Mouse (Mus musculus): ENCODE results near the gene Retreg2. TPM values are rescaled to one million over a fixed set of nuclear protein-coding genes. Genes with fewer than 3 reads are reported as not detected.
A peak's percentile ranks its signal among the peaks of the same experiment; 100 is the strongest.

Gene Retreg2
- total RNA-seq, 2 experiments from 2014 or later, result 151 to 153 TPM

DNA sequence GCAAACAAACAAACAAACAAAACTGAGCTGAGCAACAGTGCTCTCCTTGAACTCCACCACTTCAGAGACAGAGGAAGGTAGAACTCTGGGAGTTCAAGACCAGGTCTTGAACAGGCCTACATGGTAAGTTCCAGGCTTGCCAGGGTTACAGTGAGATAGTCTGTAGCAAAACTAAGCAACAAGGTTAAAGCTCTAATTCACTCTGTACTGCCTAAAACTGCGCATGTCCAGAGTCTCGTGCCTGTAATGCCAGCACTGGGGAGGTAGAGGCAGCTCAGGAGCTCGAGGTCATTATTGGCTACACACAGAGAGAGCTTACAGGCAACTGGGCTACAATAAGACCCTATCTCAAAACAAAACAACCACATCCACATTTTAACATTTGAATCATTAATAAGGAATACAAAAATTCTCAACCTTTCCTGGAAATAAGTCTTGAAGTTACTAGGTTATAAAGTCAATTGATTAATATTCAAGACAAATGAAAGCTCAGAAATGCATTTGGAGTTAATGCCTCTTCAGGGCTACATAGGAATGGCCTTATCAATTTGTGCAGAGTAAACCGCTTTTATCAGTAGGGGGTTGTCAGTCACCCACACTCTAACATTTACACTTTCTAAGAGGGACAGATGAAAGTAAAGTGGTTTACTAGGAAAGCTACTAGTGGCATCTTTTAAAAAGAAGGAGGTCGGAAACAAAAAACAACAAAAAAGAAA is 17.1 kb downstream of the Retreg2 start:
- DNase-seq (ENCODE audit: extremely low spot score in 1 of 2, low spot score in 2 of 2), result no peak
- intact Hi-C loops (cut with DNase I), result no loop called here

DNA sequence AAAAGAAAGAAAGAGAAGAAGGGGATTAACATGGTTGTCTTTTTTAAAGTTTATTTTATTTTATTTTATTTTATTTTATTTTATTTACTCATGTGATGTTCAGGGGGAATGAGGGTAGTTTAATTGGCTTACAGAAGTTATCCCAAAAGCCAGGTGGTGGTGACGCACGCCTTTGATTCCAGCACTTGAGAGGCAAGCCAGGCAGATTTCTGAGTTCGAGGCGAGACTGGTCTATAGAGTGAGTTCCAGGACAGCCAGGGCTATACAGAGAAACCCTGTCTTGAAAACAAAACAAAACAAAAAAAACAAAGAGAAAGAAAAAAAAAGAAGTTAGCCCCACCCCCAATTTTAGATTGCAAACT is 17.7 kb downstream of the Retreg2 start:
- DNase-seq (ENCODE audit: extremely low spot score in 1 of 2, low spot score in 2 of 2), result no peak
- intact Hi-C loops (cut with DNase I), result no loop called here

DNA sequence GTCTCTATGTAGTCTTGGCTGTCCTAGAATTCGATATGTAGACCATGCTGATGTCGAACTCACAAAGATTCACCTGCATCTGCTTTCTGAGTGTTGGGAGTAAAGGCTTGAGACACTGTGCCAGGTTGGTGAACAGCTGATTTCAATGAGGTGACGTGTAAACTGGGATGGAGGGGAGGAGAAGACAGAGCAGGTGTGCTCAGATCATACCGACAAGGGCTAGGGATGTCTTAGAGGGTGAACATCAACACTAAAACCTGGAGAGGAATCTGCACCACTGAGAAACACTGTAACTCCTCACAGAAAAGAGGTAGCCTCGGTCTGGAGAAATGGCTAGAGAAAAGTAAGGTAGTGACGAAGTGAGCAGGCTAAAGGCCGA is 25.5 kb downstream of the Retreg2 start:
- intact Hi-C loops (cut with DNase I), result no loop called here
- DNase-seq (ENCODE audit: extremely low spot score in 1 of 2, low spot score in 2 of 2), result no peak

- DNase-seq (ENCODE audit: extremely low spot score in 1 of 2, low spot score in 2 of 2), result peak; percentile 93 to 98
- intact Hi-C loops (cut with DNase I), result no loop called here
Observed at GRCm38 (mm10) chr1:75168472-75169464, 26.2 kb downstream of the Retreg2 start, which contains the start of gene Zfand2b. Zfand2b (plus strand) TSS chr1:75168646.

GRCm38 (mm10) chr1:75179334-75180104 is 36.9 kb downstream of the Retreg2 start:
- intact Hi-C loops (cut with DNase I), result no loop called here
- peak; percentile 54 to 65 for DNase-seq (ENCODE audit: extremely low spot score in 1 of 2, low spot score in 2 of 2)

DNA sequence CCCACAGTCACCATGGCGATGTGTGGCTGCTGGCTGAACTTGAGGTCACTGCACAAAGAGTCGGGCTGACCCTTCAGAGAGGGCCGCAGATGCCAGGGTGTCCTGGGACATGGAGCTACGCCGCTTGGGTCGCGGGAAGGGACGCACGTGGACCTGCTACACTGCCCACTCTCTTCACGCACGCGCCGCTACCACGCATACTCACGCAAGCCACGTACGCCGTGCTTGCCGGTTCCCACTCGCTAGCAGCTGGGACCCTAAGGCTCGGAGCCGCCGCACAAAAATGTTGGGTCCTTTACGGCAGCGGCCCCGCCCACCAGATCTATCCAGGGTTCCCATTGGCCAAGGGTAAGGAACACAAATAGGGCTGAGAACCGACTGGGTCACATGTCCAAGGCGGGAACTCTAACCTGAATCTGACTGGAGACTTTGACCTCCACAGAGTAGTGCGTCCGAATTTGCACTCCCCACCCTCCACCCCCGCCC is 37.6 kb downstream of the Retreg2 start, which contains the start of gene Abcb6:
Gene Abcb6, minus strand, starts transcription at position 288 of the 486 bp plus-strand sequence.
- DNase-seq (ENCODE audit: extremely low spot score in 1 of 2, low spot score in 2 of 2), result peak; percentile 95
- intact Hi-C loops (cut with DNase I), result no loop called here

GRCm38 (mm10) chr1:75180741-75181140 is 38.2 kb downstream of the Retreg2 start:
- intact Hi-C loops (cut with DNase I), result no loop called here
- DNase-seq (ENCODE audit: extremely low spot score in 1 of 2, low spot score in 2 of 2), result no peak

- intact Hi-C loops (cut with DNase I), result no loop called here
- DNase-seq (ENCODE audit: extremely low spot score in 1 of 2, low spot score in 2 of 2), result no peak
Observed at GRCm38 (mm10) chr1:75181377-75181870, 38.8 kb downstream of the Retreg2 start.

DNA sequence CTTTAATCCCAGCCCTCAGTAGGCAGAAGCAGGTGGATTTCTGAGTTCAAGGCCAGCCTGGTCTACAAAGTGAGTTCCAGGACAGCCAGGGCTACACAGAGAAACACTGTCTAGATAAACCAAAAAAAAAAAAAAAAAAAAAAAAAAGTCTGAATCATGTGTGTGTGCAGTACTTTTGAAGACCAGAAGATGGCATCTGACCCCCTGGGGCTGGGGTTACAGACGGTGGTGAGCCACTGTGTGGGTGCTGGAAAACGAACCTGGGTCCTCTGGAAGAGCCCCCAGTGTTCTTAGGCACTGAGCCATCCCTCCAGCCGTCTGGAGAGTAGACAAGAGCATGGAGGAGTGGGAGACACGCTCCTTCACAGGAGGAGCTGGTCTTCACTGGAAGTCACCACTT is 39.6 kb downstream of the Retreg2 start:
- intact Hi-C loops (cut with DNase I), result no loop called here
- DNase-seq (ENCODE audit: extremely low spot score in 1 of 2, low spot score in 2 of 2), result peak in 1 of 2 experiments; percentile 40

GRCm38 (mm10) chr1:75185495-75185894 is 42.9 kb downstream of the Retreg2 start:
- peak in 1 of 2 experiments; percentile 50 for DNase-seq (ENCODE audit: extremely low spot score in 1 of 2, low spot score in 2 of 2)
- intact Hi-C loops (cut with DNase I), result no loop called here

DNA sequence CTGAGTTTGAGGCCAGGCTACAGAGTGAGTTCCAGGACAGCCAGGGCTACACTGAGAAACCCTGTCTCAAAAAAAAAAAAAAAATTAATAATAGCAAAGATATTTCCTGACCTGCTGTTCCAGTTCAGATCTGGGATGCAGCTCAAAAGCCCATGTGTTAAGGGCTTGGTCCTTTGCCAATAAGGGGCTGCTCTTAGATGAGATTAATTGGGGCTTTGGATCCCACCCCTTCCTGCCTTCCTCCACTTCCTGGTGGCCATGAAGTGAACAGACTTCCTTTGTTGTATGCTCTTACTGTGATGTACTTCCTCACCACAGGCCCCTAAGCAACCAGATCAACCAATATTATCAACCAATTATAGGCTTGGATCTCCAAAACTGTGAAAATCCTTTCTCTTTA is 44.5 kb downstream of the Retreg2 start:
- intact Hi-C loops (cut with DNase I), result no loop called here
- DNase-seq (ENCODE audit: extremely low spot score in 1 of 2, low spot score in 2 of 2), result no peak

DNA sequence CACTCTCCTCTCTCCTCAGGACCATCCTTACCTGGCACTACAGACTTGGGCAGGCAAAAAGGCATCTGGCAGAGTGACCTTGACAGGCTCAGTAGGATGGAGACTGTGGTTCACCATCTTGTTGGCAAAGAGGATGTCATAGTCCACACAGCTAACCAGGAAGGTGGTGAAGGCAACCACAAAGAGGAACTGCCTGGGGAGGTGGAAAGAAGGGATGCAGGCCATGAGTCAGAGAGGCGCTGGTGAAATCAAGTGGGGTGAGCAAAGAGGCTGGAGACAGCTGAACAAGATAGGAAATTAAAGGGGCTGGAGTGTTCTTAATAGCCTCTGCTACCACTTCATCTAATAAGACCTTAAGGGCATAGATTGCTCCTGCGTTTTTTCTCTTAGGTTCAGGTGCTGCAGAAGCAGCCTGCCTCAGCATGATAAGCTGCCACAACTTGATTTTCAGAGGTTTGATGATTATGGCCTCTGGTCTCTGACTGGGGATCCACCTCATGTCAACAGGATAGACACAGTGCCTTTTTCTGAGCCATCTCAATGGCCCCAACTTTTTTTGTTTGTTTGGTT is 45.4 kb downstream of the Retreg2 start:
- no peak for DNase-seq (ENCODE audit: extremely low spot score in 1 of 2, low spot score in 2 of 2)
- intact Hi-C loops (cut with DNase I), result no loop called here

DNA sequence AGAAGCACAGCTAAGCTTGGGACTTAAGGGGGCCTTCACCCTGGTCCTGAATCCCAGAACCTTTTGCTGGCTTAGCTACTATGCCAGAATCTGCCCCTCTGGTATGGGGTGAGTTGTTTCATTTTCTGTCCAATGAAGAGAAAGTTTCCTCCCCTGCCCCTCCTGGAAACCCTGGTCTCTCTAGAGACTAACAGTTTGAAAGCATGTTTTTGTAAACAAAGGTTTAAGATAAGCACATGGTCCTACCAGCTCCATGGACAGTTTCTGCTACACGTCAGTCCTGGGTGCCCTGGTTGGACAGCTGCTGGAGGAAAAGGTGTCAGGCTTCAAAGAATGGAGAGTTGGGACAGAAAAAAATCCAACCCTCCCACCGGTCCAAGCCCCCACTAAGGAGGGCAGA is 48.0 kb downstream of the Retreg2 start:
- intact Hi-C loops (cut with DNase I), result no loop called here
- no peak for DNase-seq (ENCODE audit: extremely low spot score in 1 of 2, low spot score in 2 of 2)

- DNase-seq (ENCODE audit: extremely low spot score in 1 of 2, low spot score in 2 of 2), result no peak
Observed at GRCm38 (mm10) chr1:75191258-75191621, 48.7 kb downstream of the Retreg2 start.

DNA sequence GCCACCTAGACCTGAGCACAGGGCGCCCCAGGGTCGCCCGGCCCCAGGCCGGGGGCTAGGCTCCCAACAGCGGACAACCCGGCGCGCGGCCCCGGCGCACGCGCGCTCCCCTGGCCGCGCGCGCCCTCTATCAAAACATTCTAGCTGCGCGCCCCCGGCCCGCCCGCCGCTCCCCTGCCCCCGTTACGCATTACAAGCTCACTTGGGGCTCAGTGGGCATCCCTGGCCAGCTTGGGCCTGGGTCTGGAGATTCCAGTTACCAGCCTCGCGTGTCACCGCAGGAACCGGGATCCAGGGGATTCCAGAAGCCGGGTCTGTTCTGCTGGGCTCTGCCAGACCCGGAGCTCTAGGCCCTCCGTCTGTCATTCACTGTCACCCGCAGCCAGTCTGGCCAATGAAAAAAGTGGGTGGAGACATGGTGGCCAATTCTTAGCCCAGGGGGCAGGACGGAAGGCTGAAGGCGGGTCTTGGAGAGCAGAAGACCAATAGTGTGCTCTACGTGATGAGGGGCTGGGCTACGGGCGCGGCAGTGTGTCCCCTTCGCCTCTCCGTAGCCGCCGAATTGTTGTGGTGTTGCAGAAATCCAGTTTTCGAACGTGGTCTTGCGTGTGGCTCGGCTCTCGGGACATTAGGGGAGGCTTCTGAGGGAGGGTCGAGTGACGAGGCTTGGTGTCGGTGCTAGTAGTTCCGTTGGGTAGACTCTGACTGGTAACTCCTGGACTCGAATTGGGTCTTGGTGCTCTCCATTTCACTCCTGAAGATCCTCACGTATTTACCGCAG is 49.2 kb downstream of the Retreg2 start, which contains the start of the genes Ankzf1 and Atg9a:
Gene Ankzf1, plus strand, starts transcription at position 530 of the 781 bp plus-strand sequence.
Gene Atg9a, minus strand, starts transcription at position 575 of the 781 bp plus-strand sequence.
- peak; percentile 97 for DNase-seq (ENCODE audit: extremely low spot score in 1 of 2, low spot score in 2 of 2)
- intact Hi-C loops (cut with DNase I), result no loop called here

More at GRCm38 (mm10) chr1:75191258-75191621, 48.7 kb downstream of the Retreg2 start:
- intact Hi-C loops (cut with DNase I), result no loop called here

DNA sequence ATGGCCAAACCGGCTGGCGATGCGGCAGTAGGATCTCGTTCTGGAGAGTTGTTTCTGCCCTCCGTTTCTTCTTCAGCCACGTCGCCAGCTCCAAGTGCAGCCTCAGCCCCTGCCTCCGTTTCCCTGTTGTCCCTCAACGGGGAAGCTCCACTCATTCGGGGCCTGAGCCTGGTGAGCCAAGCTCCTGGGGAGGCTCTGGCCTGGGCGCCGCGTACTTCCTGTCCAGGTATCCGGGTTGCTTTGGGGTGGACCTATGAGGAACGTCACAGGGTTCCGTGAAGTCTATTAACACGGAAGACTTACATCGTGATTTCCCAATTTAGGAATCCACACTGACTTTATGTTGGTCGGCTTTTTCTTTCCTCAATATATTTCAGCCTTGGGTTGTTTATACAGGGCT is 49.9 kb downstream of the Retreg2 start:
- intact Hi-C loops (cut with DNase I), result no loop called here
- DNase-seq (ENCODE audit: extremely low spot score in 1 of 2, low spot score in 2 of 2), result no peak

Data from left cerebral cortex, postnatal 10 days (tissue).